Mouse (Mus musculus) CH12.LX (cell line): ENCODE measurements around the gene Pkm. TPM values are rescaled to one million over a fixed set of nuclear protein-coding genes. Genes with fewer than 3 reads are reported as not detected.

ENCODE experiments used
- DNase-seq: peaks from one replicate; pipeline ENCODE4 v3.0.0-alpha.2; 2013; ENCODE audit errors: extremely low read depth
- H3K27ac ChIP-seq: 2 replicates; pipeline ENCODE4 v1.5.1; 2012; ENCODE audit warnings: low read depth, mild to moderate bottlenecking, control low read depth, moderate library complexity; ENCODE audit not compliant: insufficient read depth
- H3K27me3 ChIP-seq: replicated peaks from 2 replicates; pipeline ENCODE3; 2012; ENCODE audit warnings: inconsistent platforms
- H3K36me3 ChIP-seq, 2 experiments: replicated peaks in 1 of 2; 2 replicates each; pipeline versions ENCODE3 to v1.6.1; 2012; ENCODE audit warnings: inconsistent platforms in 1 of 2, low read length in 1 of 2, mild to moderate bottlenecking in 1 of 2, mixed read lengths in 1 of 2, moderate library complexity in 1 of 2; ENCODE audit not compliant: control insufficient read depth in 1 of 2, insufficient read depth in 1 of 2
- H3K4me1 ChIP-seq, 2 experiments: 2 replicates each; pipeline ENCODE4 v1.6.1; 2012; ENCODE audit warnings: inconsistent platforms in 1 of 2, moderate library complexity in 1 of 2; ENCODE audit not compliant: insufficient read depth in 2 of 2, control insufficient read depth in 1 of 2
- H3K4me2 ChIP-seq: 2 replicates; pipeline ENCODE4 v1.6.1; 2012; ENCODE audit warnings: low read depth, mild to moderate bottlenecking, control low read depth; ENCODE audit not compliant: poor library complexity, insufficient read depth, severe bottlenecking
- H3K4me3 ChIP-seq, 3 experiments: fragments of 150-350 bp in 1 of 3; sonication (generic) in 1 of 3; replicated peaks in 1 of 3; 2 replicates each; pipeline versions ENCODE3 to v1.5.1; 2011 to 2012; ENCODE audit warnings: low read depth in 2 of 3, low read length in 2 of 3, mild to moderate bottlenecking in 2 of 3, moderate library complexity in 2 of 3, control low read depth in 1 of 3, improper control_type of control experiment in 1 of 3, inconsistent platforms in 1 of 3, mixed read lengths in 1 of 3; ENCODE audit not compliant: poor library complexity in 1 of 3
- H3K79me2 ChIP-seq: replicated peaks from 2 replicates; pipeline ENCODE4 v1.6.1; 2012; ENCODE audit warnings: mild to moderate bottlenecking, moderate library complexity; ENCODE audit not compliant: control insufficient read depth, poor library complexity, insufficient read depth, severe bottlenecking; ENCODE audit errors: extremely low read depth
- H3K9ac ChIP-seq: 2 replicates; pipeline ENCODE4 v1.6.1; 2012; ENCODE audit warnings: low read depth, mild to moderate bottlenecking, control low read depth, moderate library complexity; ENCODE audit not compliant: insufficient read depth
- H3K9me3 ChIP-seq: replicated peaks from 2 replicates; pipeline ENCODE3; 2012; ENCODE audit warnings: low read length, inconsistent platforms, mixed read lengths
- BHLHE40 ChIP-seq: IDR thresholded peaks from 2 replicates; pipeline ENCODE4 v1.6.1; 2011; ENCODE audit warnings: mild to moderate bottlenecking, low read depth, low read length, improper control_type of control experiment
- CTCF ChIP-seq, 2 experiments: IDR thresholded peaks in 1 of 2; conservative IDR thresholded peaks in 1 of 2; 2 replicates each; pipeline ENCODE4 v1.5.1; 2011 to 2012; ENCODE audit warnings: low read depth in 2 of 2, low read length in 2 of 2, improper control_type of control experiment in 1 of 2, inconsistent platforms in 1 of 2, mild to moderate bottlenecking in 1 of 2, moderate library complexity in 1 of 2
- ELF1 ChIP-seq: IDR thresholded peaks from 2 replicates; pipeline ENCODE4 v1.6.1; 2014; ENCODE audit warnings: low read depth, mild to moderate bottlenecking, inconsistent platforms, low read length, improper control_type of control experiment
- EP300 ChIP-seq: IDR thresholded peaks from 2 replicates; pipeline ENCODE4 v1.6.1; 2011; ENCODE audit warnings: low read length, improper control_type of control experiment
- GABPA ChIP-seq: IDR thresholded peaks from 2 replicates; pipeline ENCODE4 v1.6.1; 2012; ENCODE audit warnings: low read depth, low read length, improper control_type of control experiment, inconsistent platforms; ENCODE audit not compliant: insufficient replicate concordance
- HCFC1 ChIP-seq: IDR thresholded peaks from 2 replicates; pipeline ENCODE4 v1.6.1; 2012; ENCODE audit warnings: low read depth, mild to moderate bottlenecking, inconsistent platforms, low read length, improper control_type of control experiment
- IRF4 ChIP-seq: IDR thresholded peaks from 2 replicates; pipeline ENCODE4 v1.6.1; 2014; ENCODE audit warnings: low read depth, mild to moderate bottlenecking, inconsistent platforms, low read length, improper control_type of control experiment
- JUN ChIP-seq: IDR thresholded peaks from 2 replicates; pipeline ENCODE4 v1.6.1; 2011; ENCODE audit warnings: low read depth, mild to moderate bottlenecking, low read length, improper control_type of control experiment, moderate library complexity; ENCODE audit not compliant: insufficient read depth
- KAT2A ChIP-seq: IDR thresholded peaks from 2 replicates; pipeline ENCODE4 v1.6.1; 2012; ENCODE audit warnings: low read length, improper control_type of control experiment, inconsistent platforms; ENCODE audit not compliant: insufficient replicate concordance
- MYC ChIP-seq: IDR thresholded peaks from 2 replicates; pipeline ENCODE4 v1.6.1; 2011; ENCODE audit warnings: low read depth, mild to moderate bottlenecking, improper control_type of control experiment, low read length
- NELFE ChIP-seq: IDR thresholded peaks from 2 replicates; pipeline ENCODE4 v1.6.1; 2011; ENCODE audit warnings: low read depth, low read length, improper control_type of control experiment
- PAX5 ChIP-seq: IDR thresholded peaks from 2 replicates; pipeline ENCODE4 v1.6.1; 2012; ENCODE audit warnings: low read length, inconsistent platforms, mixed read lengths
- RAD21 ChIP-seq: IDR thresholded peaks from 2 replicates; pipeline ENCODE4 v1.6.1; 2011; ENCODE audit warnings: low read depth, mild to moderate bottlenecking, low read length, improper control_type of control experiment, moderate library complexity
- SIN3A ChIP-seq: IDR thresholded peaks from 2 replicates; pipeline ENCODE4 v1.6.1; 2012; ENCODE audit warnings: low read length, improper control_type of control experiment, inconsistent platforms
- SMC3 ChIP-seq: IDR thresholded peaks from 2 replicates; pipeline ENCODE4 v1.6.1; 2011; ENCODE audit warnings: low read depth, low read length, improper control_type of control experiment
- TCF12 ChIP-seq: IDR thresholded peaks from 2 replicates; pipeline ENCODE4 v1.6.1; 2014; ENCODE audit warnings: low read depth, mild to moderate bottlenecking, inconsistent platforms, low read length, improper control_type of control experiment
- USF1 ChIP-seq: IDR thresholded peaks from 2 replicates; pipeline ENCODE4 v1.6.1; 2014; ENCODE audit warnings: low read depth, mild to moderate bottlenecking, inconsistent platforms, low read length, improper control_type of control experiment
- USF2 ChIP-seq: conservative IDR thresholded peaks from 2 replicates; pipeline ENCODE4 v1.6.1; 2011; ENCODE audit warnings: low read depth, low read length, improper control_type of control experiment
- ZKSCAN1 ChIP-seq: IDR thresholded peaks from 2 replicates; pipeline ENCODE4 v1.6.1; 2012; ENCODE audit warnings: low read depth, inconsistent platforms, low read length, improper control_type of control experiment, borderline replicate concordance
- dilution Hi-C: fragments of 300-500 bp; cut with MboI; formaldehyde crosslinking; loops from 2 replicates; pipeline ENCODE4 v1.14.3; 2020; ENCODE audit warnings: low sequenced_read_pairs; ENCODE audit not compliant: extremely low pct_unique_long_range_greater_than_20kb, extremely low pct_ligation_motif_present
- in situ Hi-C: fragments of 300-500 bp; cut with MboI; formaldehyde crosslinking; loops from 3 replicates; pipeline ENCODE4 v1.14.3; 2019; ENCODE audit warnings: low sequenced_read_pairs, low pct_ligation_motif_present, low pct_unique_long_range_greater_than_20kb, mixed read lengths
- polyA plus RNA-seq: library from polyadenylated mRNA; unstranded; fragments of >175 nt; gene quantifications from 2 replicates; pipeline ENCODE4 v1.2.1, GENCODE M21; 2012; ENCODE audit warnings: low read depth; ENCODE audit not compliant: insufficient read length
- total RNA-seq, 2 experiments: library from RNA; depleted of rRNA; stranded (reverse); fragments of 300-350 nt in 1 of 2; fragments of >200 nt in 1 of 2; gene quantifications; 2 replicates each; pipeline ENCODE4 v1.2.3; 2012 to 2014

Pkm gene
- total and polyA plus RNA-seq, 3 experiments: 1,827 to 2,828 (median 2,304) TPM

- TF ChIP-seq EP300 (no peak), TCF12 (no peak), BHLHE40 (no peak), GABPA (no peak), RAD21 (no peak; the same call in none of the 2 replicates), PAX5 (no peak), MYC (no peak), JUN (no peak), KAT2A (no peak), SMC3 (peak; percentile 86), HCFC1 (no peak), USF2 (no peak), SIN3A (no peak), IRF4 (peak; percentile 77; the same call in 1 of the 2 replicates), NELFE (0 out of 2 replicates have a peak, but pooled peaks have one; percentile 40), USF1 (no peak), ZKSCAN1 (no peak), ELF1 (no peak), CTCF (conservative IDR thresholded peaks at IDR 0.05 in 1 of 2, IDR thresholded peaks at IDR 0.05 in 1 of 2; ENCODE audit: low read depth in 2 of 2, low read length in 2 of 2) (peak; percentile 79 to 96)
Observed at GRCm38 (mm10) chr9:59723096-59723657, 67.0 kb downstream of the Pkm start (continued).

GRCm38 (mm10) chr9:59723791-59724442, 67.7 kb downstream of the Pkm start:
- in situ Hi-C loops: loop anchor here (5.0 kb wide), 1 partner anchor 233 kb away; no protein-coding TSS in a partner anchor
- dilution Hi-C loops: no loop called here
- peaks cover 14% of the 10 kb centered on the region for H3K27me3 ChIP-seq
- TF ChIP-seq CTCF (conservative IDR thresholded peaks at IDR 0.05 in 1 of 2, IDR thresholded peaks at IDR 0.05 in 1 of 2; ENCODE audit: low read depth in 2 of 2, low read length in 2 of 2): no peak
- H3K9ac ChIP-seq: no peak overlapping the region
- H3K4me1 ChIP-seq: peaks cover 0 to 8% of the 10 kb centered on the region in 2 experiments; a peak in 2 of 4 replicates
- peaks cover 3% of the 10 kb centered on the region for H3K9me3 ChIP-seq
- no peak for DNase-seq
- no peak overlapping the region for H3K4me3 ChIP-seq
- no peak overlapping the region for H3K4me2 ChIP-seq
- no peak overlapping the region for H3K27ac ChIP-seq
- H3K36me3 ChIP-seq: no peaks in the 10 kb centered on the region
- H3K79me2 ChIP-seq: no peaks in the 10 kb centered on the region
